Mouse (Mus musculus): ENCODE measurements around the gene Ptprn2.

DNA sequence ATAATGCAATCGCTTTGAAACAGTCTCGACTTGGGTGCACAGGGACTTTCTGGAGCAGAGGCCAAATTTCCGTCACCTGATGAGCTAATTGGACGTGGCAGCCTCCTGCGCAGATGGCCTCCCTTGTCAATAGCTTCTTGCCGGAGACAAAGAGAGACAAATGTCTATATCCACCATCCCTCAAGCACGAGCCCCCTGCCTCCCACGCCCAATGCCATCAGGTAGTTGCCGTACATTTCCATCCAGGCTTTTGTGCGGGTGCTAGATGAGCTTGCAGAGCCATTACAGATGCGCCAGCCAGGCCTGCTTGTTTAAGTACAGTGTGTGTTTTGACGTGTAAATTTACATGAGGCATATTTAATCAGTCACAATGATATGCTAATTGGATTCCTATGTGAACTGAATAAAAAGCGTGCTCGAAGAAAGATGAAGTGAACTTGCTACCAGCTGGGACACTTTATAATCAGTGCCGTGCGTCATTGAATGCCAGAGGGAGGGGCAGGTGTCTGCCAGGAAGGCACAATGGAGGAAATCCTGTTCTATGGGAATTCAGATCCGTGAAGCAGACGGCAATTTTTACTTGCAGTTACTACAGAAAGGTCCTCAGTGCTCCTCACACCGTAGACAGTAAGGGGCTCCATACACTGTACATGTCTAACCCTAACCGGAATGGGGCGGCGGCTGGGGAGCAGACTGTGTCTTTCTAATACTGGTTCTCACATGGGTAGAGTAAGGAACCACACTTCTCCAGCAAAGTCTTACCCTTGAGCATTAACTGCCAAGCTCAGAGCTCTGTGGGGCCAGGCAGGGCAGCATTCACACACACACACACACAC lies 434.4 kb downstream of the Ptprn2 start:
- TF ChIP-seq CTCF (IDR thresholded peaks at IDR 0.05; ENCODE audit: low read depth, low read length) (no peak), POLR2A (IDR thresholded peaks at IDR 0.05; ENCODE audit: insufficient read depth, low read length) (no peak)

Measured in ES-Bruce4 (cell line).